9 mouse cellular contexts compared by ENCODE assay signal in the genomic region with DNA sequence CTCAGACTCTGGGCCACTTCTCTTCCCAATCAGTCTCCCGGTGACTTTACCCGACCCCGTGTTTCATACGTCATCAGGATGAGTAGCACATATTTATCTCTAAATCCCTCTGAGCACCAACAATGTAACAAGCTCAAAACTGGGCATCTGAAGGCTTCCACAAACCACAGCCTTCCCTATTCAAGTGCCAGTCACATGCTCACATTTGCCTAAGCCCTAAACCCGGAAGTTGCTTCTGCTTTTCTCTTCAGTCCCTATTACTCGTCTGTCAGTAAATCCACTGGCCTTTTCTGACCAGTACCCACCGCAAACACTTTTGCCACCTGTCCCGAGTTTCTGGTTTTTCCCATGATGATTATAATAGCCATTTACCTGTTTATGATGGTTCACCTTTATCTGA. TPM values are rescaled to one million over a fixed set of nuclear protein-coding genes. Genes with fewer than 3 reads are reported as not detected.
DNase-seq lines count a peak whose midpoint lies in the region; ATAC-seq and TF ChIP-seq lines count a peak whose summit lies in the region.
"Had no signal": no experiment of that assay in that cellular context is flagged by ENCODE, and none has a peak within 500 bp of the region (broad histone marks: within the 10 kb centered on the region; RNA-seq: fewer than 3 reads in every experiment).

No protein-coding gene starts in this region.

- peaks cover 7% of the 10 kb centered on the region; the same call in 1 of the 2 replicates for H3K79me2 ChIP-seq in liver, adult 2 months (ENCODE audit: control insufficient read depth, insufficient read depth, low read length)

- peak; percentile 25 for DNase-seq in cerebellum, adult 9-11 months
- no peak for DNase-seq in cerebellum, adult 11-12 months
- DNase-seq in liver, adult 2 months (ENCODE audit: extremely low read depth, low read depth, low spot score), result peak; percentile 22
- DNase-seq in liver, result no peak
- peak; percentile 50 for DNase-seq in lung, postnatal 36 days
- DNase-seq in thymus, postnatal 10 days (ENCODE audit: low spot score in 2 of 2), result no peak
- no peak for DNase-seq in adrenal gland, adult 8-10 months
- DNase-seq: thymus, postnatal 14 days had no signal

- no peaks in the 10 kb centered on the region for H3K9me3 ChIP-seq in embryonic facial prominence, embryonic 12.5 days

- no peaks in the 10 kb centered on the region for H3K27me3 ChIP-seq in liver, adult 2 months (ENCODE audit: control insufficient read depth, insufficient read depth, low read length)
- H3K27me3 ChIP-seq in embryonic facial prominence, embryonic 12.5 days, result no peaks in the 10 kb centered on the region

- H3K4me1 ChIP-seq in liver, adult 2 months (ENCODE audit: control insufficient read depth, insufficient read depth, low read length), result peaks cover 4% of the 10 kb centered on the region; the same call in 1 of the 2 replicates
- peaks cover 8% of the 10 kb centered on the region; the same call in 1 of the 2 replicates for H3K4me1 ChIP-seq in embryonic facial prominence, embryonic 12.5 days

- H3K9ac ChIP-seq in liver, adult 2 months (ENCODE audit: low read depth, low read length), result no peak overlapping the region
- H3K9ac ChIP-seq in embryonic facial prominence, embryonic 12.5 days, result 0 out of 2 replicates have a peak overlapping the region, but pooled peaks have one; percentile 74

- H3K27ac ChIP-seq in liver, adult 2 months (replicated peaks; ENCODE audit: insufficient read depth, low read depth, low read length), result no peak overlapping the region
- no peak overlapping the region for H3K27ac ChIP-seq in embryonic facial prominence, embryonic 12.5 days

- 0 out of 2 replicates have a peak overlapping the region, but pooled peaks have one; percentile 70 for H3K4me2 ChIP-seq in embryonic facial prominence, embryonic 12.5 days (replicated peaks)

- no peak for TF ChIP-seq CTCF in liver, adult 2 months (IDR thresholded peaks at IDR 0.05; ENCODE audit: low read depth, low read length)

- no peak overlapping the region for H3K4me3 ChIP-seq in liver, adult 2 months (ENCODE audit: insufficient read depth, low read depth, low read length)
- H3K4me3 ChIP-seq in embryonic facial prominence, embryonic 12.5 days, result no peak overlapping the region

- H3K36me3 ChIP-seq in liver, adult 2 months (ENCODE audit: control insufficient read depth, insufficient read depth, low read length), result peaks cover 11% of the 10 kb centered on the region; the same call in 1 of the 2 replicates
- peaks cover 20% of the 10 kb centered on the region for H3K36me3 ChIP-seq in embryonic facial prominence, embryonic 12.5 days

- no peak for ATAC-seq in embryonic facial prominence, embryonic 12.5 days (ENCODE audit: insufficient number of reproducible peaks, insufficient read depth, low FRiP score, low TSS enrichment)

- TF ChIP-seq POLR2A in liver, adult 2 months (IDR thresholded peaks at IDR 0.05; ENCODE audit: extremely low read depth, insufficient read depth, low read length), result no peak

- WGBS in liver, adult 2 months, result 83% methylated on average over 8 of the region's 8 CpGs
- 91% methylated on average over 8 of the region's 8 CpGs for WGBS in embryonic facial prominence, embryonic 12.5 days

RNA-seq across cellular contexts. Expression of gene Rmnd1, which starts 1.8 kb away (rescaled TPM):
- 35.2 and 43.1 TPM in 2 replicates for total RNA-seq in liver, adult 2 months (2014; rRNA removed)
- 33.7 and 35.7 TPM in 2 replicates for polyA plus RNA-seq in liver, adult 2 months (2012; rRNA removed)
- 54.3 and 59.8 TPM in 2 replicates for polyA plus RNA-seq in embryonic facial prominence, embryonic 12.5 days (2016; fragmentation: Nextera tagmentation; extraction: Ambion mirVana)
- total RNA-seq in adrenal gland, adult 8-10 months (2022), result 10 to 100 TPM; 39.8 to 49.9 (median 41.7) TPM

RNA-seq across cellular contexts. Expression of gene Armt1, which starts 1.9 kb away (rescaled TPM):
- total RNA-seq in liver, adult 2 months (2014; rRNA removed), result 8.1 and 9.9 TPM in 2 replicates
- polyA plus RNA-seq in liver, adult 2 months (2012; rRNA removed), result 6.0 and 9.0 TPM in 2 replicates
- polyA plus RNA-seq in embryonic facial prominence, embryonic 12.5 days (2016; fragmentation: Nextera tagmentation; extraction: Ambion mirVana), result 22.8 and 23.5 TPM in 2 replicates
- 10 to 100 TPM; 15.6 to 20.7 (median 16.7) TPM for total RNA-seq in adrenal gland, adult 8-10 months (2022)

RNA-seq across cellular contexts. Expression of gene Zbtb2, which starts 42.5 kb away (rescaled TPM):
- 2.4 and 3.0 TPM in 2 replicates for total RNA-seq in liver, adult 2 months (2014; rRNA removed)
- polyA plus RNA-seq in liver, adult 2 months (2012; rRNA removed), result 2.5 and 3.4 TPM in 2 replicates
- 17.8 and 18.0 TPM in 2 replicates for polyA plus RNA-seq in embryonic facial prominence, embryonic 12.5 days (2016; fragmentation: Nextera tagmentation; extraction: Ambion mirVana)
- 10 to 100 TPM in 1 of 4 experiments, 1 to 10 TPM in 3; 9.2 to 10.1 (median 9.5) TPM for total RNA-seq in adrenal gland, adult 8-10 months (2022)

RNA-seq across cellular contexts. Expression of gene Ccdc170, which starts 51.9 kb away (rescaled TPM):
- total RNA-seq in liver, adult 2 months (2014; rRNA removed), result not detected in 2 replicates
- not detected in 2 replicates for polyA plus RNA-seq in liver, adult 2 months (2012; rRNA removed)
- 0.15 and 0.27 TPM in 2 replicates for polyA plus RNA-seq in embryonic facial prominence, embryonic 12.5 days (2016; fragmentation: Nextera tagmentation; extraction: Ambion mirVana)
- total RNA-seq in adrenal gland, adult 8-10 months (2022), result 1 to 10 TPM in 1 of 4 experiments, under 1 TPM in 3; 0.44 to 1.7 (median 0.69) TPM

Comparison
In these comparisons a context has a peak if more than half of its experiments do, and no peak if none do; other contexts are left out.
1. DNase-seq: peak in cerebellum, adult 9-11 months (single experiment), liver, adult 2 months (single experiment) and lung, postnatal 36 days (single experiment); none in cerebellum, adult 11-12 months (single experiment), liver (single experiment), thymus, postnatal 10 days (0 of 2) and adrenal gland, adult 8-10 months (single experiment).